Comparison of ENCODE assay signal across 35 mouse cellular contexts in the genomic region with DNA sequence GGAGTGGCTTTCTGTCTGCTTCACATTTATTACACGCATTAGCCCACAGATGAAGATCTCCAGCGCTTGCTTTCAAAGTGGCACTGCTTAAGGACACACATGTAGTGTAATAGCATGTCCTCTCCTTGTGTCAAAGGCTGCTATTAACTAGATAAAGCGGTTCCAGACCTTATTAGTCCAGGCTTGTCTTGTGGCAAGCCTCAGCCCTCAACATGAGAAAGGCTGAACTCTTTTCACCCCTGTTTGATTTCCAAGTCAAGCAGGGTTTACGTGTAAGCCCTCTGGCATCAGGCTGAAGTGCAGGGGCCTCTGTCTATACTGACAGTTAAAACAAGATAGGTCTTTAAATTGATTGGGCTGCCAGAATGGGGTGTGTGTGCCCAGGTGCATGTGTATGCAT.
"Had no signal": no experiment of that assay in that cellular context is flagged by ENCODE, and none has a peak within 500 bp of the region (broad histone marks: within the 10 kb centered on the region; RNA-seq: fewer than 3 reads in every experiment).

No protein-coding gene starts in this region.

- H3K4me1 ChIP-seq: heart, embryonic 10.5 days; heart, embryonic 12.5 days; heart, embryonic 13.5 days; heart, embryonic 15.5 days; intestine, embryonic 15.5 days had no signal

- H3K9me3 ChIP-seq: heart, embryonic 10.5 days; heart, embryonic 12.5 days; heart, embryonic 13.5 days; heart, embryonic 15.5 days; hindbrain, embryonic 10.5 days; hindbrain, embryonic 12.5 days; hindbrain, embryonic 13.5 days; hindbrain, embryonic 15.5 days; intestine, embryonic 15.5 days; kidney, embryonic 15.5 days had no signal

- H3K36me3 ChIP-seq: heart, embryonic 10.5 days; heart, embryonic 12.5 days; heart, embryonic 13.5 days; heart, embryonic 15.5 days; hindbrain, embryonic 10.5 days; hindbrain, embryonic 12.5 days; hindbrain, embryonic 13.5 days; hindbrain, embryonic 15.5 days; intestine, embryonic 15.5 days; kidney, embryonic 15.5 days had no signal

- H3K9ac ChIP-seq: heart, embryonic 12.5 days; heart, embryonic 13.5 days; heart, embryonic 15.5 days; hindbrain, embryonic 12.5 days; hindbrain, embryonic 13.5 days; hindbrain, embryonic 14.5 days; hindbrain, embryonic 15.5 days; intestine, embryonic 15.5 days; kidney, embryonic 15.5 days had no signal

- ATAC-seq: hindbrain, embryonic 16.5 days; hindbrain, postnatal 0 days; inflammation-experienced regulatory T-cells, adult 6 months; intestine, embryonic 15.5 days; intestine, embryonic 16.5 days; intestine, postnatal 0 days had no signal

- H3K27me3 ChIP-seq: heart, embryonic 13.5 days; heart, embryonic 15.5 days; hindbrain, embryonic 15.5 days; intestine, embryonic 15.5 days had no signal

- H3K4me3 ChIP-seq: heart, embryonic 10.5 days; heart, embryonic 12.5 days; heart, embryonic 13.5 days; heart, embryonic 15.5 days; hindbrain, embryonic 10.5 days; hindbrain, embryonic 12.5 days; hindbrain, embryonic 13.5 days; hindbrain, embryonic 15.5 days; intestine, embryonic 15.5 days; kidney, embryonic 15.5 days; layer of hippocampus, adult 2 months; left cerebral cortex, adult 2 months had no signal

- DNase-seq: heart, postnatal 14 days; heart, postnatal 36 days; heart, postnatal 4 days; kidney, adult 11 months; kidney, adult 18-20 months; kidney, adult 2 months; kidney, adult 8-10 months; kidney, adult 9 months; kidney, postnatal 10 days; kidney, postnatal 14 days; kidney, postnatal 25 days; kidney, postnatal 36 days; kidney, postnatal 4 days; layer of hippocampus, adult 9-11 months; layer of hippocampus, postnatal 36 days had no signal

- H3K27ac ChIP-seq: heart, embryonic 10.5 days; heart, embryonic 13.5 days; heart, embryonic 15.5 days; hindbrain, embryonic 10.5 days; hindbrain, embryonic 12.5 days; hindbrain, embryonic 13.5 days; hindbrain, embryonic 14.5 days; hindbrain, embryonic 15.5 days; hindbrain, postnatal 0 days; intestine, embryonic 15.5 days; kidney, embryonic 15.5 days; kidney, postnatal 0 days; layer of hippocampus, adult 2 months; left cerebral cortex, adult 2 months had no signal

- H3K4me2 ChIP-seq: heart, embryonic 11.5 days; heart, embryonic 12.5 days; heart, embryonic 13.5 days; heart, embryonic 15.5 days; hindbrain, embryonic 12.5 days; hindbrain, embryonic 13.5 days; hindbrain, embryonic 14.5 days; hindbrain, embryonic 15.5 days; intestine, embryonic 15.5 days; kidney, embryonic 15.5 days had no signal
